Mouse (Mus musculus) forebrain, embryonic 10.5 days (tissue): ENCODE results near the gene Snap29. TPM values are rescaled to one million over a fixed set of nuclear protein-coding genes. Genes with fewer than 3 reads are reported as not detected.

Source experiments
- DNase-seq: peaks from one replicate; pipeline ENCODE4 v3.0.0-alpha.2; 2017; ENCODE audit warnings: low spot score; ENCODE audit errors: extremely low spot score
- H3K27ac ChIP-seq: fragments of 300-500 bp; sonication (generic); 2 replicates; pipeline ENCODE4 v1.5.1; 2016; ENCODE audit warnings: mild to moderate bottlenecking
- H3K27me3 ChIP-seq: fragments of 300-500 bp; sonication (generic); 2 replicates; pipeline ENCODE4 v1.6.1; 2016; ENCODE audit warnings: mild to moderate bottlenecking; ENCODE audit not compliant: poor library complexity, severe bottlenecking
- H3K36me3 ChIP-seq: fragments of 300-500 bp; sonication (generic); replicated peaks from 2 replicates; pipeline ENCODE4 v1.6.1; 2016; ENCODE audit warnings: mild to moderate bottlenecking, moderate library complexity
- H3K4me1 ChIP-seq: fragments of 300-500 bp; sonication (generic); 2 replicates; pipeline ENCODE4 v1.6.1; 2016
- H3K4me3 ChIP-seq: fragments of 300-500 bp; sonication (generic); 2 replicates; pipeline ENCODE4 v1.5.1; 2016; ENCODE audit warnings: mild to moderate bottlenecking, moderate library complexity
- H3K9me3 ChIP-seq: fragments of 300-500 bp; sonication (generic); 2 replicates; pipeline ENCODE4 v1.6.1; 2016; ENCODE audit warnings: mild to moderate bottlenecking, moderate library complexity
- WGBS: fragments of 180-500 bp; shearing (Covaris S2); methylation state at CpG from one replicate; pipeline ENCODE4 v1.1.7; 2016; 5-methylcytosine and 5-hydroxymethylcytosine counted together
- polyA plus RNA-seq: library from polyadenylated mRNA; unstranded; fragments of >200 nt; fragmentation: Nextera tagmentation; extraction: Ambion mirVana; gene quantifications from 2 replicates; pipeline ENCODE4 v1.2.1, GENCODE M21; 2016

Gene Snap29
- polyA plus RNA-seq, 1 experiment from 2014 or later, result 12.0 TPM

DNA sequence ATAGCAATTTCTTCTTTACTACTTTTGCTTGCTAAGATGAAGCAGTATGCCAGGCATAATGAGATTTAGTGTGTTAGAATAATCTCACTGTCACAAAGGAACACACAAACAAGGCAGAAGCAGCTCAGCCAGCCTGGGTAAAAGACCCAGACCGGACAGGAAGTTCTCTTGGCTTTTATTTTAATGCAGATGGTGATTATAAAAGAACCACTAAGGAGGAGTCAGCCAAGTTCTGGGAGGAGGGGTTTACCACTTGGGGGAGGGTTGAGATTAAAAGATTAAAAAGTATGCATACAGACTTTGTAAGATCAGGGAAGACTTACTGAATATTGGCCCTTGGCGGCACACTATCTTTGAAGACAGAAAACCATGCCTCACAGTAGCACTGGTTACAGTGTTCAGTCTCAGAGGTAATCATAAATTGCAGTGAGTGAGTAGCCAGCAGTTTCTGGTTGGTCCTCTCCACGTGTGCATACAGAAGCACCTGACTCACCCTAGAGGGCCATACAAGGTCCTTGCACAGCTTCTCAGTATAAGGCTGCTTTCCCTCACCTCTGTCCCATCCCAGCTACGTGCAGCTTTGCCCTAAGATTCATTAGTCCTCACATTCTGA is 72.7 kb downstream of the Snap29 start:
- H3K4me1 ChIP-seq, result no peaks in the 10 kb centered on the region
- no peaks in the 10 kb centered on the region for H3K27me3 ChIP-seq
- WGBS, result 90% methylated on average over 4 of the region's 4 CpGs
- no peak overlapping the region for H3K27ac ChIP-seq
- no peak for DNase-seq
- H3K9me3 ChIP-seq, result no peaks in the 10 kb centered on the region
- no peak overlapping the region for H3K4me3 ChIP-seq
- peaks cover 87% of the 10 kb centered on the region for H3K36me3 ChIP-seq

Other genes with a start within 250 kb of the Snap29 start
- gene Ube2l3, start 203.3 kb upstream of the Snap29 start, polyA plus RNA-seq, result 436 and 440 TPM in 2 replicates
- 1.2 and 1.6 TPM in 2 replicates for gene Rimbp3, start 197.4 kb upstream of the Snap29 start, polyA plus RNA-seq
- 14.7 and 16.5 TPM in 2 replicates for gene Hic2, start 172.4 kb upstream of the Snap29 start, polyA plus RNA-seq
- gene Tmem191c, start 129.9 kb upstream of the Snap29 start, polyA plus RNA-seq, result 7.8 and 8.8 TPM in 2 replicates
- 0.15 and 0.20 TPM in 2 replicates for gene Serpind1, start 74.6 kb upstream of the Snap29 start, polyA plus RNA-seq
- gene Pi4ka, start 328 bp downstream of the Snap29 start, polyA plus RNA-seq, result 38.6 and 39.2 TPM in 2 replicates
- gene Crkl, start 46.0 kb downstream of the Snap29 start, polyA plus RNA-seq, result 72.9 and 73.4 TPM in 2 replicates
- gene Aifm3, start 83.6 kb downstream of the Snap29 start, polyA plus RNA-seq, result 1.3 and 2.8 TPM in 2 replicates
- gene Lztr1, start 102.7 kb downstream of the Snap29 start, polyA plus RNA-seq, result 78.1 and 92.3 TPM in 2 replicates
- gene Thap7, start 125.2 kb downstream of the Snap29 start, polyA plus RNA-seq, result 51.7 and 53.4 TPM in 2 replicates
- gene Lrrc74b, start 155.3 kb downstream of the Snap29 start, polyA plus RNA-seq, result 0.26 and 0.51 TPM in 2 replicates
- 0.46 and 0.62 TPM in 2 replicates for gene P2rx6, start 155.9 kb downstream of the Snap29 start, polyA plus RNA-seq
- gene Slc7a4, start 177.2 kb downstream of the Snap29 start, polyA plus RNA-seq, result 2.2 and 2.7 TPM in 2 replicates
- 65.6 and 66.6 TPM in 2 replicates for gene Smpd4, start 213.4 kb downstream of the Snap29 start, polyA plus RNA-seq
- gene Ccdc74a, start 240.5 kb downstream of the Snap29 start, polyA plus RNA-seq, result 7.0 and 7.1 TPM in 2 replicates